Mouse (Mus musculus) neural tube, embryonic 14.5 days (tissue): ENCODE measurements around the gene Ttc9b. TPM values are rescaled to one million over a fixed set of nuclear protein-coding genes. Genes with fewer than 3 reads are reported as not detected.
"Not testable (repeated sequence)": the region's sequence is repeated elsewhere in the genome, so short reads cannot be mapped to it uniquely, and the experiment has no call there.

Experiments
- ATAC-seq: fragments of 200-750 bp; cut with Nextera tagmentation; 2 replicates; pipeline ENCODE4 v1.8.0; 2017; ENCODE audit warnings: low read depth, mild to moderate bottlenecking, moderate TSS enrichment, moderate library complexity
- H3K27ac ChIP-seq: fragments of 300-500 bp; sonication (generic); 2 replicates; pipeline ENCODE4 v1.5.1; 2014; ENCODE audit warnings: low read depth, mild to moderate bottlenecking, control low read depth, low read length, moderate library complexity, mixed read lengths
- H3K27me3 ChIP-seq: fragments of 300-500 bp; sonication (generic); 2 replicates; pipeline ENCODE4 v1.6.1; 2014; ENCODE audit warnings: low read length; ENCODE audit not compliant: control insufficient read depth, insufficient read depth
- H3K36me3 ChIP-seq: fragments of 300-500 bp; sonication (generic); 2 replicates; pipeline ENCODE4 v1.6.1; 2014; ENCODE audit warnings: low read length, mixed read lengths; ENCODE audit not compliant: control insufficient read depth, insufficient read depth
- H3K4me1 ChIP-seq: fragments of 300-500 bp; sonication (generic); 2 replicates; pipeline ENCODE4 v1.6.1; 2014; ENCODE audit warnings: low read length; ENCODE audit not compliant: control insufficient read depth, insufficient read depth
- H3K4me2 ChIP-seq: fragments of 300-500 bp; sonication (generic); 2 replicates; pipeline ENCODE4 v1.6.1; 2014; ENCODE audit warnings: mild to moderate bottlenecking, low read depth, low read length, control low read depth
- H3K4me3 ChIP-seq: fragments of 300-500 bp; sonication (generic); 2 replicates; pipeline ENCODE4 v1.5.1; 2014; ENCODE audit warnings: low read depth, low read length, control low read depth, mixed read lengths
- H3K9ac ChIP-seq: fragments of 300-500 bp; sonication (generic); replicated peaks from 2 replicates; pipeline ENCODE4 v1.6.1; 2014; ENCODE audit warnings: low read depth, mild to moderate bottlenecking, control low read depth, low read length, mixed read lengths
- H3K9me3 ChIP-seq: fragments of 300-500 bp; sonication (generic); 2 replicates; pipeline ENCODE4 v1.6.1; 2016; ENCODE audit warnings: low read length; ENCODE audit not compliant: control insufficient read depth
- WGBS: fragments of 180-500 bp; shearing (Covaris S2); extraction: QIAGEN DNeasy Blood & Tissue Kit; methylation state at CpG from one replicate; pipeline ENCODE4 v1.1.7; 2014; 5-methylcytosine and 5-hydroxymethylcytosine counted together
- polyA plus RNA-seq: library from polyadenylated mRNA; unstranded; fragments of >200 nt; fragmentation: Nextera tagmentation; extraction: Ambion mirVana; gene quantifications from 2 replicates; pipeline ENCODE4 v1.2.1, GENCODE M21; 2014

Ttc9b gene
- polyA plus RNA-seq, 1 experiment from 2014 or later = 111 TPM

DNA sequence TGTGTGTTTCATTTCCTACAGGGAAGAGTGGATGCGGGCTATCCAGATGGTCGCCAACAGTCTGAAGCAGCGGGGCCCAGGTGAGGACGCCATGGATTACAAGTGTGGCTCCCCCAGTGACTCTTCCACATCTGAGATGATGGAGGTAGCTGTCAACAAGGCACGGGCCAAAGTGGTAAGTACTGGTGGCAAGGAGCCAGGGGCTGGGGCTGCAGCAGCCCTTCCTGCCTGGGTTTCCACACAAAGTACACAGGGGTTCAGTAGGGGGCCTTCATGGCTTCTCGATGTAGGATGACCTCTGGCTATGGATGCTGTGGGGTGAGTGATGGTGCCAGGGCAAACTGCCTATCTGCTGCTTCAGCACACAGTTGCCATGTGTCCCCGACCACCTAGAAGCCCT is 24.9 kb upstream of the Ttc9b start:
- H3K36me3 ChIP-seq = peaks cover 26% of the 10 kb centered on the region
- ATAC-seq, H3K4me2 ChIP-seq, H3K9me3 ChIP-seq, H3K4me1 ChIP-seq, H3K27ac ChIP-seq, H3K27me3 ChIP-seq, H3K4me3 ChIP-seq, H3K9ac ChIP-seq: not testable (repeated sequence)
- 86% methylated on average over 7 of the region's 7 CpGs for WGBS

DNA sequence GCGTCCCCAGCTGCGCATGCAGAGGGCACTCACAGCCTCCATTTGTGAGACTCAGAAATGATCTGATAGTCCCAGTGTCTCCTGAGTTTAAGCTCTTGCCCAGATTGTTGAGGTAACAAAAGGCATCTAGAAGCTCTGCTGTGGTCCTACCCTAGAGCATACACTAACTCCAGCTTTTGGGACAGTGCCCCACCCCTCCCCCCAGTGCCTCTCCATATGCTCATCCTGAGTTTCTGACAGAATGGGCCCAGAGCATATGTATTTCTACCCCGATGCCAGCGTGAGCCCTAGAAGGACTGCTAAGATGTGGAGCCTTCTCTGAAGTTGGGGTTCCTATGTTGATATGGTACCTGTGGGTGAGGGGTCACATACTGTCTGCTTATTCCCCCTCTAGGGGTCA is 22.3 kb upstream of the Ttc9b start:
- H3K27ac ChIP-seq = no peak overlapping the region
- no peak overlapping the region for H3K9ac ChIP-seq
- WGBS = over 99% methylated on average over 4 of the region's 4 CpGs
- no peak overlapping the region for H3K4me3 ChIP-seq
- H3K4me2 ChIP-seq = no peak overlapping the region
- H3K9me3 ChIP-seq = no peaks in the 10 kb centered on the region
- no peaks in the 10 kb centered on the region for H3K27me3 ChIP-seq
- H3K4me1 ChIP-seq = no peaks in the 10 kb centered on the region
- H3K36me3 ChIP-seq = peaks cover 33% of the 10 kb centered on the region
- ATAC-seq = no peak

DNA sequence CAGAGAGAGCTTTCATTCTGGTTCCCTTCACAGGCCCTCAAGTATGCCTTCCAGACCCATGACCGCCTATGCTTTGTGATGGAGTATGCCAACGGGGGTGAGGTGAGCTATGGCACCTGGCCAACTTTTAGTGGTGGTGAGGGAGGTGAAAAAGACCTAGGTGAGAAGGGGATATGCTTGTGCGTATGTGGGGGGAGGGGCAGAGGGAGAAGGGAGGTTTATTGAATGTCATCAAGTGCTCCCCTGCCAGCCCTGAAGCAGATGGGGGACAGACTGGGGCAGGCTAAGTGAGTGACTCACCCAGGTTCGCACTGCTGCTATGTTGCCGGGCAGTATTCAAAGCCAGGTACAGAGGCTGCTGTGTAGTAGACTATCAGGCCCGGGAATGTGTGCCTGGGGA is 20.5 kb upstream of the Ttc9b start:
- no peak overlapping the region for H3K9ac ChIP-seq
- no peak overlapping the region for H3K27ac ChIP-seq
- no peaks in the 10 kb centered on the region for H3K27me3 ChIP-seq
- peaks cover 35% of the 10 kb centered on the region for H3K36me3 ChIP-seq
- no peak overlapping the region for H3K4me2 ChIP-seq
- no peaks in the 10 kb centered on the region for H3K4me1 ChIP-seq
- ATAC-seq = no peak
- H3K9me3 ChIP-seq = no peaks in the 10 kb centered on the region
- no peak overlapping the region for H3K4me3 ChIP-seq
- WGBS = 89% methylated on average over 6 of the region's 6 CpGs

DNA sequence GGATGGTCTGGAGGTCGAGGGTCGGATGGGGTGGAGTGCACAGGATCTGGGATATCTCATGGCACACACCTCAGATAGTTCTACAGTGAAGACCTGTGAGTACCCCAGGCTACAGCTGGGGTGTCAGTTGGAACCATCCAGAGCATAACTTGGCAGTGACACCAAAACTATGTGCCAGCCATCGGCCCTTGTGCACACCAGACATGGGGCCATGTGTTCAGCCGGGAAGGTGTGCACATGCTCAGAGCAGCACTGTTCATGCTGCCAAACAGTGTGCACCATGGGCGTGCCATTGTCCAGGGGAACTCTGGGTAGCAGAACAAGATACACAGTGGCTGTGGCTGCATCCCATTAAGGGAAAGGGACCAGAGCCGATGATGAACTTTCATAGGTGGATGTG is 19.0 kb upstream of the Ttc9b start:
- Histone ChIP-seq H3K27me3 (no peaks in the 10 kb centered on the region), H3K4me2 (no peak overlapping the region), H3K36me3 (peaks cover 26% of the 10 kb centered on the region), H3K27ac (no peak overlapping the region), H3K4me3 (no peak overlapping the region), H3K9me3 (no peaks in the 10 kb centered on the region), H3K9ac (no peak overlapping the region), H3K4me1 (no peaks in the 10 kb centered on the region)
- no peak for ATAC-seq
- 96% methylated on average over 6 of the region's 6 CpGs for WGBS

DNA sequence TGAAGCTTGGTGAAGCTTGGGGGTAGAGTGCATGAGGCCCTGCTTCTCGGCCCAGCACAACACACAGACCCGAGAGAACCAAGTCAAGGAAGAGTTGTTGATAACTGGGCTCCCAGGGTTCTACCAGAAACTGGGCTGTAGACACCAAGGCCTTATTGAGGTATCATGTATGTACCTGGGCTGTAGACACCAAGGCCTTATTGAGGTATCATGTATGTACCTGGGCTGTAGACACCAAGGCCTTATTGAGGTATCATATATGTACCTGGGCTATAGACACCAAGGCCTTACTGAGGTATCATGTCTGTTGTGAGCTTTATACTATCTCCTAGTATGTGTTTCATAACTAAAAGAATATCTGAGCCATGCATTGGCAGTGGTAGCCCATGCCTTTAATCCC is 18.6 kb upstream of the Ttc9b start:
- H3K9ac ChIP-seq, H3K4me2 ChIP-seq, H3K4me3 ChIP-seq, H3K27me3 ChIP-seq, H3K4me1 ChIP-seq, H3K9me3 ChIP-seq, ATAC-seq, H3K27ac ChIP-seq: not testable (repeated sequence)
- 89% methylated on average over 2 of the region's 2 CpGs for WGBS
- H3K36me3 ChIP-seq = peaks cover 26% of the 10 kb centered on the region

DNA sequence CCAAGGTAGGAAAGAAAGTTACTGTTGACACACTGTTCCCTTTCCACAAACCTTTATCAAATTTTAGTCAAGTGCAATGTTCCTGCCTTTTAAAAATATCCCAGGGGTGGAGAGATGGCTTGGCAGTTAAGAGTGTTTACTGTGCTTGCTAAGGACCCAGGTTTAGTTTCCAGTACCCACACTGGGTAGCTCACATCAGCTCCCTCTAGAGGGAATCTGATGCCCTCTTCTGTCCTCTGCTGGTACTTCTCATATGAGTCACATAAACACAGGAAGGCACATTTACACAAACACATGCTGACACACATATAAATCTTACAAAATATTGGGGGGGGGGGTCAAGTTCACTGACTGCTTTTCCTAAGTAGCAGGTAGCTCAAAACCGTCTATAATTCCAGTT is 9.2 kb upstream of the Ttc9b start:
- Histone ChIP-seq H3K4me1 (no peaks in the 10 kb centered on the region), H3K36me3 (no peaks in the 10 kb centered on the region), H3K9me3 (no peaks in the 10 kb centered on the region), H3K27ac (no peak overlapping the region), H3K27me3 (no peaks in the 10 kb centered on the region), H3K9ac (no peak overlapping the region), H3K4me2 (no peak overlapping the region), H3K4me3 (no peak overlapping the region)
- ATAC-seq = no peak
- 76% methylated on average over 1 of the region's 1 CpGs for WGBS

DNA sequence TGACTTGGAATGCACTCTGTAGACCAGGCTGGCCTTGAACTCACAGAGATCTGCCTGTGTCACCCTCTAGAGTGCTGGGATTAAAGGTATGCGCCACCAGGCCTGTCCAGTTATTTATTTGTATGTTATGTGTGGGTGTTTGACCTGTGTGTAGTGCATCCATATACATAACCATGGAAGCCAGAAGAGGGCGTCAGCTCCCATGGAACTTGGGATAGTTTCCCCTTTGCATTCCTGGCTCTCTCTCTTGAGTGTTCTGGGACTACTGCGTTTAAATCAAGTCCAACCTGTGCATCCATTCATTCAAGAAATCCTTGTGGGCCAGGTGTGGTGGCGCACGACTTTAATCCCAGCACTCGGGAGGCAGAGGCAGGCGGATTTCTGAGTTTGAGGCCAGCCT is 7.2 kb upstream of the Ttc9b start:
- ATAC-seq = no peak
- H3K4me3 ChIP-seq = no peak overlapping the region
- WGBS = 84% methylated on average over 7 of the region's 7 CpGs
- H3K27ac ChIP-seq = no peak overlapping the region
- no peaks in the 10 kb centered on the region for H3K36me3 ChIP-seq
- no peaks in the 10 kb centered on the region for H3K9me3 ChIP-seq
- H3K27me3 ChIP-seq = no peaks in the 10 kb centered on the region
- H3K4me1 ChIP-seq = no peaks in the 10 kb centered on the region
- H3K4me2 ChIP-seq = no peak overlapping the region
- H3K9ac ChIP-seq = no peak overlapping the region

DNA sequence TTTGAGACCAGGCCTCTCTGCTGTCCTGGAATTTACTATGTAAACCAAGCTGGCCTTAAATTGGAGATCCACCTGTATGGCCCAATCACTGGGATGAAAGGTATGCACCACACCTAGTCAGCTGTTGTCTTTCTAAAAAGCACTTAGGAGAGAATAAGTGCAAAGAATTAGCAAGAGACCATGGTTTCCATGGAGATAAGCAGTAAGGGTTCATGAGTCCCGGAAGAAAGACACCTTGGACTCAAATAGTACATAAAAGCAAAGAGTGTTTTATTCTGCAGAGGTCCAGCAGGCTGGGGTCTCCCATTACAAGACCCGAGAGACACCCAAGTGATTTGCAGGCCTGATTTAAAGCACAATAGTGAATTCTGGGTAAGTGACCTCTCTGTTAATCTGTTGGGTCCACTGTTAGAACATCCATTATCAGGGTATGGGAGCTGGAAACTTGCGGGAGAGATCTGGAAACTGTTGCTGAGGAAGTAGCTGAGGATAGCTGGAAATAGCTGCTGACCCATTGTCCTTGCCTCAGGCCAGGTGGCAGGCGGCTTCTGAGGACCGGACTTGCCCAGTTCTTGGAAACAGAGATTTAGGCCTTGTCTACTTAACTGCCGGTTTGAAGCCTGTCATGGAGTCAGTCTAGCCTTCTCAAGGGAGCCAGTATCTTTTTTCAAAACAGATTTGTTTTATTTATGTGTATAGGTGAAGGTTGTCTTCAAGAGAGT is 6.3 kb upstream of the Ttc9b start:
- Histone ChIP-seq H3K27me3 (no peaks in the 10 kb centered on the region), H3K9ac (no peak overlapping the region), H3K36me3 (no peaks in the 10 kb centered on the region), H3K4me1 (no peaks in the 10 kb centered on the region), H3K4me2 (no peak overlapping the region), H3K27ac (no peak overlapping the region), H3K4me3 (no peak overlapping the region), H3K9me3 (no peaks in the 10 kb centered on the region)
- ATAC-seq = no peak
- WGBS = 86% methylated on average over 6 of the region's 6 CpGs

DNA sequence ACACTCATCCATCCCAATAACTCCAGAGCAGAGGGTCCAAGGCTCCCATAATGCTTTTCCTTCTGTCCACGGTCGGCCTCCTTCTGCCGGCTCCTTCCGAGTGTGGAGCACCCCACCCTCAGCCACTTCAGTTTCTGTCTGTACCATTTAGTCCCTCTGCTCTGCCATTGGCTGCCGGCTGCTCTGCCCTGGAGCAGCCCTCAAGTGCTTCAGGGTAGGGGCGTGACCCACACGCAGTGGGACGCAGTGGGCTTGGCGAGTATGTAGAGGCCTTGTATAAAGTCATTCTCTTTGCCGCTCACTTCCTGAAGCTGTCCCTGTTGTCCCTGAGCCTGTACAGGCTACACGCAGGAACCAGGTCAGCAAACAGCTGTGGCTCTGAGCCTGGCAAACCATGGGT is 4.0 kb upstream of the Ttc9b start:
- H3K27me3 ChIP-seq = no peaks in the 10 kb centered on the region
- ATAC-seq = no peak
- 94% methylated on average over 11 of the region's 11 CpGs for WGBS
- H3K9me3 ChIP-seq = no peaks in the 10 kb centered on the region
- no peaks in the 10 kb centered on the region for H3K36me3 ChIP-seq
- H3K9ac ChIP-seq = no peak overlapping the region
- peaks cover 3% of the 10 kb centered on the region; the same call in 1 of the 2 replicates for H3K4me1 ChIP-seq
- H3K27ac ChIP-seq = no peak overlapping the region
- H3K4me3 ChIP-seq = no peak overlapping the region
- H3K4me2 ChIP-seq = no peak overlapping the region
